Mouse (Mus musculus) kidney, adult 10 weeks (tissue): ENCODE data around the gene Fgd5. TPM values are rescaled to one million over a fixed set of nuclear protein-coding genes. Genes with fewer than 3 reads are reported as not detected.

Source experiments
- polyA plus RNA-seq: library from polyadenylated mRNA; stranded (reverse); fragments of 350-450 nt; fragmentation: Illumina TruSeq; extraction: RNeasy Lipid Tissue Mini Kit (QIAGEN cat#74804); gene quantifications from one replicate; pipeline ENCODE4 v1.2.3, GENCODE M21; 2014; ENCODE audit warnings: low read depth, low replicate concordance

The Fgd5 gene
- polyA plus RNA-seq: 9.7 TPM

GRCm38 (mm10) chr6:91978371-91979300 is at the start of gene Fgd5:
Gene Fgd5, plus strand, starts transcription at chr6:91978878.

GRCm38 (mm10) chr6:92091130-92091591 is 112.5 kb downstream of the Fgd5 start, which contains the start of gene Nr2c2:
Gene Nr2c2, plus strand, starts transcription at chr6:92091390.

Other genes with a start within 250 kb of the Fgd5 start
- 0.24 TPM for gene Grip2, start 151.6 kb upstream of the Fgd5 start, polyA plus RNA-seq
- gene Ccdc174, start 100.8 kb upstream of the Fgd5 start, polyA plus RNA-seq: 49.9 TPM
- 0.36 TPM for gene 4930590J08Rik, start 76.1 kb upstream of the Fgd5 start, polyA plus RNA-seq
- gene Nr2c2, start 112.5 kb downstream of the Fgd5 start, polyA plus RNA-seq: 30.8 TPM
- gene Mrps25, start 205.2 kb downstream of the Fgd5 start, polyA plus RNA-seq: 17.5 TPM
- 19.4 TPM for gene Rbsn, start 236.0 kb downstream of the Fgd5 start, polyA plus RNA-seq